Mouse (Mus musculus): ENCODE data around the gene Lpgat1. TPM values are rescaled to one million over a fixed set of nuclear protein-coding genes. Genes with fewer than 3 reads are reported as not detected.
A peak's percentile ranks its signal among the peaks of the same experiment; 100 is the strongest.

Gene Lpgat1
- polyA plus RNA-seq, 2 experiments = 4.3 to 7.7 TPM

- no peak for DNase-seq (ENCODE audit: low read depth in 3 of 3, low spot score in 3 of 3)
- no peak overlapping the region for H3K4me3 ChIP-seq (ENCODE audit: insufficient read depth in 1 of 2, low read depth in 2 of 2, low read length in 2 of 2)
- no peaks in the 10 kb centered on the region for H3K9me3 ChIP-seq (ENCODE audit: control insufficient read depth, low read length)
- peaks cover 11% of the 10 kb centered on the region for H3K27me3 ChIP-seq (ENCODE audit: control insufficient read depth, insufficient read depth, low read length)
- 55% methylated on average over 4 of the region's 4 CpGs for WGBS (ENCODE audit: insufficient replicate concordance)
- no peaks in the 10 kb centered on the region for H3K36me3 ChIP-seq (replicated peaks; ENCODE audit: control insufficient read depth, insufficient read depth, low read depth)
- no peak overlapping the region for H3K9ac ChIP-seq (replicated peaks)
- no peak for TF ChIP-seq CTCF (IDR thresholded peaks at IDR 0.05; ENCODE audit: low read depth)
- no peak for TF ChIP-seq EP300 (IDR thresholded peaks at IDR 0.05; ENCODE audit: low read depth)
- H3K4me1 ChIP-seq (replicated peaks; ENCODE audit: control insufficient read depth in 2 of 2, insufficient read depth in 2 of 2, low read length in 1 of 2) = no peaks in the 10 kb centered on the region
- H3K4me2 ChIP-seq (ENCODE audit: low read depth) = no peak overlapping the region
- H3K27ac ChIP-seq = no peak overlapping the region
- no peak for ATAC-seq (ENCODE audit: insufficient read depth)
Observed at GRCm38 (mm10) chr1:191712224-191712838, 5.3 kb upstream of the Lpgat1 start.

DNA sequence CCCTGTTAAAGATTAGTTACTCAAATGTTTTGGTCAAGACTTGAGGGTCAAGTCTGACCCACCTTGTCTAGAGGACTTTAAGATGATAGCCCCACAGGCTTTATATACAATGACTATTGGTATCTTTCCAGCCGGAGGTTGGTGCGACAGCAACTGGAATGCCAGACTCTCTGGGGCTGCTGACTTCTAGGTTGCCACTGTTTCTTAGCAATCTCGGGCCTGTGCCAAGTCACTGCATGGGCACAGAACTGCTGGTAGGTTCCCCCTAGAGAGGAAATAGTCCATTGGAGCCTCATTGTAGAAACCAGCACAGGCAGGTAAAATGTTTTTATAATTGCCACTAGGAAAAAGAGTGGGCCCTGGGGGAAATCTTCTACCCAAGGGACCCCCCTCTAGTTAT is 3.8 kb upstream of the Lpgat1 start:
- H3K27me3 ChIP-seq (ENCODE audit: control insufficient read depth, insufficient read depth, low read length) = peaks cover 26% of the 10 kb centered on the region
- no peak for TF ChIP-seq CTCF (IDR thresholded peaks at IDR 0.05; ENCODE audit: low read depth)
- TF ChIP-seq EP300 (IDR thresholded peaks at IDR 0.05; ENCODE audit: low read depth) = no peak
- H3K9ac ChIP-seq (replicated peaks) = no peak overlapping the region
- no peak for DNase-seq (ENCODE audit: low read depth in 3 of 3, low spot score in 3 of 3)
- 75% methylated on average over 3 of the region's 3 CpGs for WGBS (ENCODE audit: insufficient replicate concordance)
- H3K4me3 ChIP-seq (ENCODE audit: insufficient read depth in 1 of 2, low read depth in 2 of 2, low read length in 2 of 2) = no peak overlapping the region
- no peak for ATAC-seq (ENCODE audit: insufficient read depth)
- H3K36me3 ChIP-seq (replicated peaks; ENCODE audit: control insufficient read depth, insufficient read depth, low read depth) = no peaks in the 10 kb centered on the region
- H3K4me2 ChIP-seq (ENCODE audit: low read depth) = no peak overlapping the region
- no peaks in the 10 kb centered on the region for H3K9me3 ChIP-seq (ENCODE audit: control insufficient read depth, low read length)
- H3K27ac ChIP-seq = no peak overlapping the region
- no peaks in the 10 kb centered on the region for H3K4me1 ChIP-seq (replicated peaks; ENCODE audit: control insufficient read depth in 2 of 2, insufficient read depth in 2 of 2, low read length in 1 of 2)

DNA sequence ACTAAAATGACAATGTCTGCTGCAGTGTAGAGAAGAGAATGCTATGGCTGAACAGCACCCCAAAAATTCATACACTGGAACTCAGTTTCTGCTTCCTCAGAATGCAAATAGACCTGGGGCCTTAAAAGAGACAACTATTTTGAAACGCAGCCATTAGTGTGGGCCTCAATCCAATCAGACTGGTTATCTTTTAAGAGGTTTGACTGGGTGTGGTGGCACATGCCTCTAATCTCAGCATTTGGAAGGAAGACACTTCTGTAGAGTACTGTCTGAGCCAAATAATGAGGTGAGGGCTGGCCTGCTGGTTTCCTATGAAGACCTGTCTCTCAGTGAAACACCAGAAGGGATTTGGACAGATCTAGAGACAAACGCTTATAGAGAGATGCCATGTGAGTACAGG is 2.5 kb upstream of the Lpgat1 start:
- no peak overlapping the region for H3K9ac ChIP-seq (replicated peaks)
- 40% methylated on average over 2 of the region's 2 CpGs for WGBS (ENCODE audit: insufficient replicate concordance)
- H3K4me3 ChIP-seq (ENCODE audit: insufficient read depth in 1 of 2, low read depth in 2 of 2, low read length in 2 of 2) = no peak overlapping the region
- peaks cover 36% of the 10 kb centered on the region for H3K27me3 ChIP-seq (ENCODE audit: control insufficient read depth, insufficient read depth, low read length)
- no peaks in the 10 kb centered on the region for H3K4me1 ChIP-seq (replicated peaks; ENCODE audit: control insufficient read depth in 2 of 2, insufficient read depth in 2 of 2, low read length in 1 of 2)
- H3K27ac ChIP-seq = no peak overlapping the region
- DNase-seq (ENCODE audit: low read depth in 3 of 3, low spot score in 3 of 3) = no peak
- ATAC-seq (ENCODE audit: insufficient read depth) = no peak
- H3K9me3 ChIP-seq (ENCODE audit: control insufficient read depth, low read length) = no peaks in the 10 kb centered on the region
- H3K4me2 ChIP-seq (ENCODE audit: low read depth) = no peak overlapping the region
- H3K36me3 ChIP-seq (replicated peaks; ENCODE audit: control insufficient read depth, insufficient read depth, low read depth) = no peaks in the 10 kb centered on the region
- no peak for TF ChIP-seq EP300 (IDR thresholded peaks at IDR 0.05; ENCODE audit: low read depth)
- TF ChIP-seq CTCF (IDR thresholded peaks at IDR 0.05; ENCODE audit: low read depth) = no peak

- H3K27ac ChIP-seq = no peak overlapping the region
Observed at GRCm38 (mm10) chr1:191717141-191717540, 493 bp upstream of the Lpgat1 start.

GRCm38 (mm10) chr1:191718522-191719281 is 1.1 kb downstream of the Lpgat1 start:
- DNase-seq (ENCODE audit: low read depth in 3 of 3, low spot score in 3 of 3) (no peak), ATAC-seq (ENCODE audit: insufficient read depth) (peak; percentile 27)
- Histone ChIP-seq H3K27ac (no peak overlapping the region), H3K27me3 (ENCODE audit: control insufficient read depth, insufficient read depth, low read length) (peaks cover 36% of the 10 kb centered on the region), H3K4me1 (replicated peaks; ENCODE audit: control insufficient read depth in 2 of 2, insufficient read depth in 2 of 2, low read length in 1 of 2) (no peaks in the 10 kb centered on the region; a peak in 1 of 4 replicates), H3K9me3 (ENCODE audit: control insufficient read depth, low read length) (no peaks in the 10 kb centered on the region), H3K4me3 (ENCODE audit: insufficient read depth in 1 of 2, low read depth in 2 of 2, low read length in 2 of 2) (peak overlapping the region; percentile 54 to 61), H3K9ac (replicated peaks) (peak overlapping the region; percentile 34; the same call in 1 of the 2 replicates), H3K4me2 (ENCODE audit: low read depth) (peak overlapping the region; percentile 67), H3K36me3 (replicated peaks; ENCODE audit: control insufficient read depth, insufficient read depth, low read depth) (no peaks in the 10 kb centered on the region)
- WGBS (ENCODE audit: insufficient replicate concordance) = 1% methylated on average over 84 of the region's 84 CpGs
- TF ChIP-seq CTCF (IDR thresholded peaks at IDR 0.05; ENCODE audit: low read depth) (no peak), EP300 (IDR thresholded peaks at IDR 0.05; ENCODE audit: low read depth) (no peak)

More at GRCm38 (mm10) chr1:191717141-191717540, 493 bp upstream of the Lpgat1 start:
- TF ChIP-seq EP300 (IDR thresholded peaks at IDR 0.05; ENCODE audit: low read depth) (no peak), CTCF (IDR thresholded peaks at IDR 0.05; ENCODE audit: low read depth) (no peak)
- Histone ChIP-seq H3K36me3 (replicated peaks; ENCODE audit: control insufficient read depth, insufficient read depth, low read depth) (no peaks in the 10 kb centered on the region), H3K4me1 (replicated peaks; ENCODE audit: control insufficient read depth in 2 of 2, insufficient read depth in 2 of 2, low read length in 1 of 2) (no peaks in the 10 kb centered on the region; a peak in 1 of 4 replicates), H3K4me3 (ENCODE audit: insufficient read depth in 1 of 2, low read depth in 2 of 2, low read length in 2 of 2) (peak overlapping the region in 1 of 2 experiments; percentile 61; a peak in 1 of 4 replicates), H3K9ac (replicated peaks) (no peak overlapping the region), H3K4me2 (ENCODE audit: low read depth) (peak overlapping the region; percentile 67), H3K9me3 (ENCODE audit: control insufficient read depth, low read length) (no peaks in the 10 kb centered on the region), H3K27me3 (ENCODE audit: control insufficient read depth, insufficient read depth, low read length) (peaks cover 36% of the 10 kb centered on the region)
- ATAC-seq (ENCODE audit: insufficient read depth) (no peak), DNase-seq (ENCODE audit: low read depth in 3 of 3, low spot score in 3 of 3) (no peak)
- WGBS (ENCODE audit: insufficient replicate concordance) = 5% methylated on average over 1 of the region's 1 CpGs
